13 mouse cellular contexts compared by ENCODE assay signal in the genomic region with DNA sequence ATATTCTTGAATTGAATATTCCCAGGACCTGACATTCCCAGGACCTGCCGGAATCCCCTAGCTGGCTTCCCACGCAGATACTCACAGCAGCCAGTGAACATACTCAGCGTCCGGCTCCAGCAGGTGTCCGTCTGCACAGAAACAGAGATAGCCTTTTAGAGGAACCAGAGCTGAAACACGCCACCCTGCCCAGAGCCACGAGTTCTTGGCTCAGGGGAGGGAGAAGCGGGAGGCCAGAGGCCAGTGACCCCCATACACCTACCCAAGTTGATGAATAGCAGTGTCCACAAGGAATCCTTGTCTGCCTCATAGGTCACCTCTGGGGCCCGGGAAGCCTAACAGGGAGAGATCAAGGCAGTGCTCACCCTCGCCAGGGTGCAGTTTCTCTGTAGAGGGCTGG. TPM values are rescaled to one million over a fixed set of nuclear protein-coding genes. Genes with fewer than 3 reads are reported as not detected.
"Had no signal": no experiment of that assay in that cellular context is flagged by ENCODE, and none has a peak within 500 bp of the region (broad histone marks: within the 10 kb centered on the region; RNA-seq: fewer than 3 reads in every experiment).

No protein-coding gene starts in this region.

- DNase-seq: left cerebral cortex, postnatal 4 days; liver; liver, embryonic 13.5 days; liver, postnatal 0 days; lung, adult 18-20 months; lung, adult 2 months; lung, embryonic 14.5 days; lung, postnatal 10 days; lung, postnatal 14 days; lung, postnatal 36 days; lung, postnatal 4 days; midbrain, embryonic 14.5 days had no signal

RNA-seq across cellular contexts. Expression of a gene that starts 7.2 kb away (rescaled TPM):
- total RNA-seq: monocyte, adult 5-6 weeks had no signal
